Mouse (Mus musculus): ENCODE results near the gene Rflnb.

DNA sequence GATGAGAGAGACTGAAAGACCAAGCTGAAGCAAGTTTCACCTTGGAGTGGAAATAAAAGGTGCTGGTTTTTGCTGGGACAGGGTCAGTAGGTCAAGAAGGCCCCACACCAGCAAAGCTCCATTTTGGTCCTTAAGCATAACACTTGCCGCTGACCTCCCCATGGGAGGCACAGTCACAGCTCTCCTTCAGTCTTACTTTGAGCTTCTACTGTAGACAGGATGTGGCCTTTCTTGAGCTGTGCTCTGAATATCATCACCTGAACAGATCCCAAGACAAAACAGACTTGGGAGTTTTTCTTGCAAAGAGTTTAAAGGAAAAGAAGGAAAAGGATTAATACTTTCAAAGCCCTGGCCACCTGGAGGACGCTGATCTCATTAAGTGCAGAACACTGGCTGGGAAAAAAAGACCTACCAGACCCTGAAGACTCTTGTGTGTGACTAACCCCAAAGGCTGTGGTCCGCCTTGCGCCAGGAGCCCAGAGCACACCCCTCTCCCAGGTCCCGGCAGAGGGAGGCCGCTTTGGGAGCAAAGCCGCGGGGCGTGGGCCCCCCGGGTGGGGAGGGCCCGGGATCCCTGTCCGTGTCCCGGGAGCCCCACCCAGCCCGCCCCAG is 949 bp downstream of the Rflnb start:
- TF ChIP-seq GATA1 (IDR thresholded peaks at IDR 0.05; ENCODE audit: borderline replicate concordance, low read length) (no peak), FLI1 (IDR thresholded peaks at IDR 0.05; ENCODE audit: low read length) (no peak)

Data from megakaryocyte, embryonic 14.5 days (primary cell).